Mouse (Mus musculus) CH12.LX (cell line): Measurements from ENCODE around the gene Slc4a8. TPM values are rescaled to one million over a fixed set of nuclear protein-coding genes. Genes with fewer than 3 reads are reported as not detected.

ENCODE experiments used
- DNase-seq: peaks from one replicate; pipeline ENCODE4 v3.0.0-alpha.2; 2013; ENCODE audit errors: extremely low read depth
- H3K27ac ChIP-seq: 2 replicates; pipeline ENCODE4 v1.5.1; 2012; ENCODE audit warnings: low read depth, mild to moderate bottlenecking, control low read depth, moderate library complexity; ENCODE audit not compliant: insufficient read depth
- H3K27me3 ChIP-seq: replicated peaks from 2 replicates; pipeline ENCODE3; 2012; ENCODE audit warnings: inconsistent platforms
- H3K36me3 ChIP-seq, 2 experiments: replicated peaks in 1 of 2; 2 replicates each; pipeline versions ENCODE3 to v1.6.1; 2012; ENCODE audit warnings: inconsistent platforms in 1 of 2, low read length in 1 of 2, mild to moderate bottlenecking in 1 of 2, mixed read lengths in 1 of 2, moderate library complexity in 1 of 2; ENCODE audit not compliant: control insufficient read depth in 1 of 2, insufficient read depth in 1 of 2
- H3K4me1 ChIP-seq, 2 experiments: 2 replicates each; pipeline ENCODE4 v1.6.1; 2012; ENCODE audit warnings: inconsistent platforms in 1 of 2, moderate library complexity in 1 of 2; ENCODE audit not compliant: insufficient read depth in 2 of 2, control insufficient read depth in 1 of 2
- H3K4me2 ChIP-seq: 2 replicates; pipeline ENCODE4 v1.6.1; 2012; ENCODE audit warnings: low read depth, mild to moderate bottlenecking, control low read depth; ENCODE audit not compliant: poor library complexity, insufficient read depth, severe bottlenecking
- H3K4me3 ChIP-seq, 3 experiments: fragments of 150-350 bp in 1 of 3; sonication (generic) in 1 of 3; replicated peaks in 1 of 3; 2 replicates each; pipeline versions ENCODE3 to v1.5.1; 2011 to 2012; ENCODE audit warnings: low read depth in 2 of 3, low read length in 2 of 3, mild to moderate bottlenecking in 2 of 3, moderate library complexity in 2 of 3, control low read depth in 1 of 3, improper control_type of control experiment in 1 of 3, inconsistent platforms in 1 of 3, mixed read lengths in 1 of 3; ENCODE audit not compliant: poor library complexity in 1 of 3
- H3K79me2 ChIP-seq: replicated peaks from 2 replicates; pipeline ENCODE4 v1.6.1; 2012; ENCODE audit warnings: mild to moderate bottlenecking, moderate library complexity; ENCODE audit not compliant: control insufficient read depth, poor library complexity, insufficient read depth, severe bottlenecking; ENCODE audit errors: extremely low read depth
- H3K9ac ChIP-seq: 2 replicates; pipeline ENCODE4 v1.6.1; 2012; ENCODE audit warnings: low read depth, mild to moderate bottlenecking, control low read depth, moderate library complexity; ENCODE audit not compliant: insufficient read depth
- H3K9me3 ChIP-seq: replicated peaks from 2 replicates; pipeline ENCODE3; 2012; ENCODE audit warnings: low read length, inconsistent platforms, mixed read lengths
- CTCF ChIP-seq, 2 experiments: IDR thresholded peaks in 1 of 2; conservative IDR thresholded peaks in 1 of 2; 2 replicates each; pipeline ENCODE4 v1.5.1; 2011 to 2012; ENCODE audit warnings: low read depth in 2 of 2, low read length in 2 of 2, improper control_type of control experiment in 1 of 2, inconsistent platforms in 1 of 2, mild to moderate bottlenecking in 1 of 2, moderate library complexity in 1 of 2
- GABPA ChIP-seq: IDR thresholded peaks from 2 replicates; pipeline ENCODE4 v1.6.1; 2012; ENCODE audit warnings: low read depth, low read length, improper control_type of control experiment, inconsistent platforms; ENCODE audit not compliant: insufficient replicate concordance
- HCFC1 ChIP-seq: IDR thresholded peaks from 2 replicates; pipeline ENCODE4 v1.6.1; 2012; ENCODE audit warnings: low read depth, mild to moderate bottlenecking, inconsistent platforms, low read length, improper control_type of control experiment
- IRF4 ChIP-seq: IDR thresholded peaks from 2 replicates; pipeline ENCODE4 v1.6.1; 2014; ENCODE audit warnings: low read depth, mild to moderate bottlenecking, inconsistent platforms, low read length, improper control_type of control experiment
- JUN ChIP-seq: IDR thresholded peaks from 2 replicates; pipeline ENCODE4 v1.6.1; 2011; ENCODE audit warnings: low read depth, mild to moderate bottlenecking, low read length, improper control_type of control experiment, moderate library complexity; ENCODE audit not compliant: insufficient read depth
- NELFE ChIP-seq: IDR thresholded peaks from 2 replicates; pipeline ENCODE4 v1.6.1; 2011; ENCODE audit warnings: low read depth, low read length, improper control_type of control experiment
- POLR2AphosphoS2 ChIP-seq: IDR thresholded peaks from 2 replicates; pipeline ENCODE4 v1.6.1; 2011; ENCODE audit warnings: low read depth, low read length, improper control_type of control experiment
- RAD21 ChIP-seq: IDR thresholded peaks from 2 replicates; pipeline ENCODE4 v1.6.1; 2011; ENCODE audit warnings: low read depth, mild to moderate bottlenecking, low read length, improper control_type of control experiment, moderate library complexity
- RCOR1 ChIP-seq: conservative IDR thresholded peaks from 2 replicates; pipeline ENCODE4 v1.6.1; 2012; ENCODE audit warnings: low read depth, mild to moderate bottlenecking, inconsistent platforms, low read length, improper control_type of control experiment
- SMC3 ChIP-seq: IDR thresholded peaks from 2 replicates; pipeline ENCODE4 v1.6.1; 2011; ENCODE audit warnings: low read depth, low read length, improper control_type of control experiment
- TBP ChIP-seq: conservative IDR thresholded peaks from 2 replicates; pipeline ENCODE4 v1.6.1; 2011; ENCODE audit warnings: low read depth, low read length, improper control_type of control experiment
- UBTF ChIP-seq: IDR thresholded peaks from 2 replicates; pipeline ENCODE4 v1.6.1; 2012; ENCODE audit warnings: low read depth, mild to moderate bottlenecking, inconsistent platforms, low read length, improper control_type of control experiment, moderate library complexity
- USF1 ChIP-seq: IDR thresholded peaks from 2 replicates; pipeline ENCODE4 v1.6.1; 2014; ENCODE audit warnings: low read depth, mild to moderate bottlenecking, inconsistent platforms, low read length, improper control_type of control experiment
- USF2 ChIP-seq: conservative IDR thresholded peaks from 2 replicates; pipeline ENCODE4 v1.6.1; 2011; ENCODE audit warnings: low read depth, low read length, improper control_type of control experiment
- ZC3H11A ChIP-seq: IDR thresholded peaks from 2 replicates; pipeline ENCODE4 v1.6.1; 2012; ENCODE audit warnings: low read depth, mild to moderate bottlenecking, inconsistent platforms, low read length, improper control_type of control experiment
- ZMIZ1 ChIP-seq: IDR thresholded peaks from 2 replicates; pipeline ENCODE4 v1.6.1; 2012; ENCODE audit warnings: low read depth, mild to moderate bottlenecking, inconsistent platforms, low read length, improper control_type of control experiment
- ZNF384 ChIP-seq: IDR thresholded peaks from 2 replicates; pipeline ENCODE4 v1.6.1; 2012; ENCODE audit warnings: low read depth, low read length, improper control_type of control experiment, inconsistent platforms
- dilution Hi-C: fragments of 300-500 bp; cut with MboI; formaldehyde crosslinking; loops from 2 replicates; pipeline ENCODE4 v1.14.3; 2020; ENCODE audit warnings: low sequenced_read_pairs; ENCODE audit not compliant: extremely low pct_unique_long_range_greater_than_20kb, extremely low pct_ligation_motif_present
- in situ Hi-C: fragments of 300-500 bp; cut with MboI; formaldehyde crosslinking; loops from 3 replicates; pipeline ENCODE4 v1.14.3; 2019; ENCODE audit warnings: low sequenced_read_pairs, low pct_ligation_motif_present, low pct_unique_long_range_greater_than_20kb, mixed read lengths
- polyA plus RNA-seq: library from polyadenylated mRNA; unstranded; fragments of >175 nt; gene quantifications from 2 replicates; pipeline ENCODE4 v1.2.1, GENCODE M21; 2012; ENCODE audit warnings: low read depth; ENCODE audit not compliant: insufficient read length
- total RNA-seq, 2 experiments: library from RNA; depleted of rRNA; stranded (reverse); fragments of 300-350 nt in 1 of 2; fragments of >200 nt in 1 of 2; gene quantifications; 2 replicates each; pipeline ENCODE4 v1.2.3; 2012 to 2014

Slc4a8 gene
- total and polyA plus RNA-seq, 3 experiments = 4.7 to 9.6 (median 5.1) TPM

- H3K4me1 ChIP-seq = no peaks in the 10 kb centered on the region
- H3K4me2 ChIP-seq = no peak overlapping the region
- H3K27ac ChIP-seq = no peak overlapping the region
- no peaks in the 10 kb centered on the region for H3K79me2 ChIP-seq
- in situ Hi-C loops (no loop called here), dilution Hi-C loops (no loop called here)
- H3K9ac ChIP-seq = no peak overlapping the region
- no peak for DNase-seq
- peaks cover 0 to 6% of the 10 kb centered on the region in 2 experiments for H3K36me3 ChIP-seq
- H3K9me3 ChIP-seq = no peaks in the 10 kb centered on the region
- peaks cover 1% of the 10 kb centered on the region for H3K27me3 ChIP-seq
- TF ChIP-seq RAD21 (no peak), NELFE (no peak), TBP (no peak), ZMIZ1 (no peak), CTCF (conservative IDR thresholded peaks at IDR 0.05 in 1 of 2, IDR thresholded peaks at IDR 0.05 in 1 of 2; ENCODE audit: low read depth in 2 of 2, low read length in 2 of 2) (no peak), JUN (no peak), SMC3 (no peak), ZC3H11A (no peak), USF2 (no peak), GABPA (no peak), USF1 (no peak), HCFC1 (no peak), IRF4 (no peak), POLR2AphosphoS2 (no peak), ZNF384 (no peak), UBTF (no peak)
- H3K4me3 ChIP-seq = no peak overlapping the region
Measured at GRCm38 (mm10) chr15:100814066-100814465, 52.5 kb downstream of the Slc4a8 start.

GRCm38 (mm10) chr15:100815310-100815709 is 53.8 kb downstream of the Slc4a8 start:
- in situ Hi-C loops (loop anchor here (5.0 kb wide), 1 partner anchor 53 kb away; the partner anchor contains the start of gene Slc4a8), dilution Hi-C loops (no loop called here)
- no peak for DNase-seq
- Histone ChIP-seq H3K27ac (no peak overlapping the region), H3K79me2 (no peaks in the 10 kb centered on the region), H3K4me3 (no peak overlapping the region), H3K4me2 (no peak overlapping the region), H3K9me3 (no peaks in the 10 kb centered on the region), H3K4me1 (no peaks in the 10 kb centered on the region), H3K27me3 (peaks cover 1% of the 10 kb centered on the region), H3K9ac (no peak overlapping the region), H3K36me3 (peaks cover 0 to 6% of the 10 kb centered on the region in 2 experiments)
- no peak for TF ChIP-seq RCOR1
- TF ChIP-seq, all 38 proteins: peak for 0
